Mouse (Mus musculus) cerebellum, adult 11 months (tissue): Measurements from ENCODE around the gene Iqschfp.

Source experiments
- DNase-seq: peaks from one replicate; pipeline ENCODE4 v3.0.0; 2022

Gene Iqschfp

GRCm38 (mm10) chr3:67892026-67892705 lies at the start of gene Iqschfp, which contains the start of gene Iqcj:
TSS of gene Iqschfp (plus strand) at chr3:67892232.
TSS of gene Iqcj (plus strand) at chr3:67892220.
- no peak for DNase-seq

GRCm38 (mm10) chr3:67852397-67852796 lies 39.6 kb upstream of the Iqschfp start:
- no peak for DNase-seq

GRCm38 (mm10) chr3:67861524-67861923 lies 30.5 kb upstream of the Iqschfp start:
- DNase-seq, result no peak

GRCm38 (mm10) chr3:67867420-67868065 lies 24.5 kb upstream of the Iqschfp start:
- no peak for DNase-seq

GRCm38 (mm10) chr3:67869424-67869823 lies 22.6 kb upstream of the Iqschfp start:
- DNase-seq, result no peak

- DNase-seq, result no peak
Measured at GRCm38 (mm10) chr3:67877253-67877652, 14.8 kb upstream of the Iqschfp start.

GRCm38 (mm10) chr3:67884335-67884734 lies 7.7 kb upstream of the Iqschfp start:
- no peak for DNase-seq

- no peak for DNase-seq
Measured at GRCm38 (mm10) chr3:67886176-67886575, 5.9 kb upstream of the Iqschfp start.

GRCm38 (mm10) chr3:67887251-67887650 lies 4.8 kb upstream of the Iqschfp start:
- no peak for DNase-seq

- DNase-seq, result no peak
Measured at GRCm38 (mm10) chr3:67892768-67893167, 736 bp downstream of the Iqschfp start.

GRCm38 (mm10) chr3:67902517-67902916 lies 10.5 kb downstream of the Iqschfp start:
- no peak for DNase-seq

GRCm38 (mm10) chr3:67908586-67908985 lies 16.6 kb downstream of the Iqschfp start:
- no peak for DNase-seq

GRCm38 (mm10) chr3:67918098-67918497 lies 26.1 kb downstream of the Iqschfp start:
- no peak for DNase-seq

GRCm38 (mm10) chr3:67918634-67919259 lies 26.7 kb downstream of the Iqschfp start:
- DNase-seq, result no peak

GRCm38 (mm10) chr3:67923095-67923494 lies 31.1 kb downstream of the Iqschfp start:
- DNase-seq, result no peak

- no peak for DNase-seq
Measured at GRCm38 (mm10) chr3:67925453-67925852, 33.4 kb downstream of the Iqschfp start.

GRCm38 (mm10) chr3:67930424-67931133 lies 38.5 kb downstream of the Iqschfp start:
- no peak for DNase-seq

- no peak for DNase-seq
Measured at GRCm38 (mm10) chr3:67931181-67931580, 39.1 kb downstream of the Iqschfp start.

- DNase-seq, result no peak
Measured at GRCm38 (mm10) chr3:67931914-67932313, 39.9 kb downstream of the Iqschfp start.

GRCm38 (mm10) chr3:67935829-67936228 lies 43.8 kb downstream of the Iqschfp start:
- DNase-seq, result no peak

- no peak for DNase-seq
Measured at GRCm38 (mm10) chr3:67947000-67947399, 55.0 kb downstream of the Iqschfp start.

GRCm38 (mm10) chr3:67952517-67952940 lies 60.5 kb downstream of the Iqschfp start:
- no peak for DNase-seq

- no peak for DNase-seq
Measured at GRCm38 (mm10) chr3:67954459-67955065, 62.5 kb downstream of the Iqschfp start.
